Mouse (Mus musculus): ENCODE results near the gene Lca5.

- TF ChIP-seq EP300 (IDR thresholded peaks at IDR 0.05; ENCODE audit: low read depth) = no peak
- TF ChIP-seq CTCF (IDR thresholded peaks at IDR 0.05; ENCODE audit: low read depth) = no peak
These were observed 42.7 kb downstream of the Lca5 start for GRCm38 (mm10) chr9:83398260-83398659.
